Mouse (Mus musculus) stomach, postnatal 0 days (tissue): ENCODE results near the gene Ccdc9.

ENCODE experiments used
- CTCF ChIP-seq: IDR thresholded peaks from 2 replicates; pipeline ENCODE4 v1.5.1; 2016; ENCODE audit warnings: antibody characterized with exemption, low read depth, mild to moderate bottlenecking, moderate library complexity
- EP300 ChIP-seq: optimal IDR thresholded peaks from 2 replicates; pipeline ENCODE3; 2016; ENCODE audit warnings: antibody characterized with exemption

GRCm38 (mm10) chr7:16229869-16230268, 56.7 kb downstream of the Ccdc9 start:
- no peak for TF ChIP-seq CTCF
- no peak for TF ChIP-seq EP300
